Mouse (Mus musculus): ENCODE measurements around the gene Dchs2.

Dchs2 gene

DNA sequence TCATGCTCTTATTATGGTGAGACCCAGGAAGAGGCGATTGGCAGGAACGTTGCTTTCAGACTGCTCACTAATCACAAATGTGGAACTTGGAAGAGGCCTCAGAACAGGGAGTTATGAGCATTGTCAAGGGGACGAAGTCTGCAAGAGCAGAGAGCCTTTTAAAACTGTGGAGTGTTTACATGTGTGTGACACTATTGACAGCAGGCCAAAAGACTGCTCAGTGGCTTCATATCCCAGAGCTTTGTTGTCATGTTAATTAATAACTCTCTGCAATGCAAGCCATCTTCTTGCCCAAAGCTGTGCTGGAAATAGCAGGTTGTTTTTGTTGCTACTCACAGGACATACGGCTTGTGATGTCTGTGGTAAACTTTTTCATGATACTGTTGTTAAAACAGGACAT, 27.9 kb downstream of the Dchs2 start:
- DNase-seq (ENCODE audit: low read depth, low spot score): no peak

- DNase-seq (ENCODE audit: low read depth, low spot score): no peak
Observed at GRCm38 (mm10) chr3:83156165-83156564, 28.4 kb downstream of the Dchs2 start.

GRCm38 (mm10) chr3:83161542-83162231, 33.9 kb downstream of the Dchs2 start:
- no peak for DNase-seq (ENCODE audit: low read depth, low spot score)

DNA sequence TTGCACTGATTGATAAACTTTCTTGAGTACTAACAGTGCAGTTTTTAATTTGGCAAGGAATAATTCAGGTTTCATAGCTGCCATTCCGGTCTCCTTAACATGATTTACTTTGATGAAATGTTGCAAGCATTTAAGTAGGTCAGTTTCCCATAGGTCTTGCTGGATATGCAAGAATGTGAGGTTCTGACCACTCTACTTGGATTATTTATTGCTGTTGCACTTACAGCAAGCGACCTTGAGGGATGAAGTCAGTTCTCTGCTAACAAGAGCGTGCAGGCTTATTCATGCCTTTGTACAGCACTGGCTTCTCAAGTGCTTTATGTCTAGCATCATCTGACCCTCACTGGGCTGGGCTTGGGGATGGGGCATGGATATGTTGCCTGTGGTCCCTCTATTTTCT, 35.9 kb downstream of the Dchs2 start:
- no peak for DNase-seq (ENCODE audit: low read depth, low spot score)

GRCm38 (mm10) chr3:83185527-83185926, 57.8 kb downstream of the Dchs2 start:
- no peak for DNase-seq (ENCODE audit: low read depth, low spot score)

DNA sequence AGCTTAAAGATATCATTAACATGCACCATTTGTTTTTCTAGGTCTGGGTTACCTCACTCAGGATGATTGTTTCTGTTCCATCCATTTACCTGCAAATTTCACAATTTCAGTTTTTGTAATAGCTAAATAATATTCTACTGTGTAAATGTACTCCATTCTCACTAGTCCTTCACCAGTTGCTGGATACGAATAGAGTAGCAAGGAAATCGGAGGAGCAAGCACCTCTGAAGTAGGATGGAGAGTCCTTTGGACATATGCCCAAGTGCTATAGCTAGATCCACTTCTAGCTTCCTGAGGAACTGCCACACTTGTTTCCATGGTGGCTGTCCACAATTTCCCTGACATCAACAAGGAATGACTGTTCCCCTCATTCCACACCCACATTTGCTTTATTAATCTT, 63.5 kb downstream of the Dchs2 start:
- DNase-seq (ENCODE audit: low read depth, low spot score): no peak

DNA sequence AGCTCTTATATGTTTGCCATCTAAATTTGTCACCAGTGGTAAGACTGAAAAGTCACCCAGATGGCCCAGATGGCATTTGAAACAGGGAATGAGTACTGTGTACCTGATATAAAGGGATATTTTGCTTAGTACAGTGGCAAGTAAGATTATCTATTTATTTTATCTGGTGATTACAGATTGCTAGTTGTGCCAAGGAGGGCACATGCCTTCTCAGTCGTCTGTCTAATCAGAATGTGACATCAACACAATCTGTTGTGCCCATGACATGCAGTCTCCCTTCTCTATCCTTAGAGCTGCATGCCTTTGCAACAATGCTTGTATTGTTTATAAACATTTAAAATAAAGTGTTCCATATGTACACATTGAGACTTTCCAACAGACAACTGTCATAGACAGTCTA, 64.7 kb downstream of the Dchs2 start:
- no peak for DNase-seq (ENCODE audit: low read depth, low spot score)

DNA sequence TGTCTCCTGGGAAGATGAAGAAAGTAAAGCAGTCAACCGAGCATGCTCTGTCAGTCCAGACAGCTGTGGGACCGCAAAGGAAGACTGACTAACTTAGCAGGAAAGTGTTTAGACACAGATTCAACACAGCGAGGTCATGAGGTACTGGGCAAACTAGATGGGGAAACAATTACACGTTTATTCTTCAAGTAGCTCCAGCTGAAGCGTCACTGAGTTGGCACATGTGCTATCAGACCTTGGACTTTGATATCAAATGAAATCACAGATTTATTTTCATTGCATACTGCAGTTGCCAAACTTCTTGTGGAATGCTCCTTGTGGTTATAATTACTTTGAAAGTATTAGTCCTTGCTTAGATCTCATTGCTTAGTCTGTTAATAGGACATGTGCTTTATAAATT, 67.2 kb downstream of the Dchs2 start:
- no peak for DNase-seq (ENCODE audit: low read depth, low spot score)

DNA sequence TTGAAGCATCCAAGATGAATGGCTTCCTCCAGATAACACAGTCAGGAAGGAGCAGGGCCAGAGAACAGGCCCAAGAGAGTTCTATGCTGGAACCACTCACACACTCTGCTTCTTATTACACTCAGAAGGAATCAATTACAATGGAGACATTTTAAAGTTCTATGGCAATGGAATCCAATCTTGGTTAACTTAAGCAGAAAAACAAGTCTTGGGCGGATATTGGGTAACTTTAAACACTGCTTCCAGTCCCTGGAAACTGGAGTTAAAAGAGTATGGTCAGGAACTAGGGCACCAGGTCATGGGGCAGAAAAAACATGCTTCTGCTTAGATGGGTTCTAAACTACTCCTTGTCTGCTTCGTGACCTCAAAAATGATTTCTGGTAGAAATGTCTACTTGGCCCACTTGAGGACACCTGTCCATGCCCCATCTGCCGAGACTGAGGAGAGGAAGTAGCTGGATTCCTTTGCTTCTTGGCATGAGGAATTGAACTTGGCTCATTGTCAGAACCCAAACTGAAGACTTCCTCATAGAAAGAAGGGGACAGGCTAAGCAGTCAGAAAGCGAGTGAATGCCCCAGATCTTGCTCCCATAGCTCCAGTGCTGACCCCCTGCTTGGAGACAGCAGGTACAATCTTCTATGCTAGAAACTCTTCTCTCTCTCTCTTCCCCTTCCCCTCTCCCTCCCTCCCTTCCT, 73.7 kb downstream of the Dchs2 start:
- DNase-seq (ENCODE audit: low read depth, low spot score): no peak

DNA sequence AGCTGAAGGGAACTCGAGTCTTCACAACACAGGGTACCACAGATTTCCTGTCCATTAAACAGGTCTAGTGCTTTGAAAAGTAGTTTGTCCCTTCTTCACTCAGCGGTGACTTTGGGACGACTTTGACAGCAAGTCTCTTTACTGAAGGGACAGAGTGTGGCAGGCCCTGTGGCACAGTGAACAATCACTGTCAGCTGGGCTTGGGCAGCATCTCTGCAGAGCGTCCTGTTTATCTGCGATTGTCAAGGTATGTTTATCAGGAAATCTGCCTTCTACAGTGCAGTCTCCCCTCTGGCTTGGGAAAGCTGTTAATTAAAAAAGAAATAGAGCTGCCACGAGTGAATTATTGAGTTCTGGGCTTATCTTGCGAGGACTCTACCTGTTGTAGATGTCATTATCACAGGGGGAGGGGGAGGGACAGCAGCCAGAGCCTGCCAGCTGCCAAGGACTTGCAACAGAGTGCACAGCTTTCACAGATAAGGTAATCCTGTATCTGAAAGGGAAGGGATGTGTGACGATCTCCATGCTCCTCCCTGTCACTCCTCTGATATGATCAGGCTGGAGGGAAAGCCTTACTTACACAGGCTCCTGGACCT, 77.4 kb downstream of the Dchs2 start:
- no peak for DNase-seq (ENCODE audit: low read depth, low spot score)

- no peak for DNase-seq (ENCODE audit: low read depth, low spot score)
Observed at GRCm38 (mm10) chr3:83209646-83210045, 81.9 kb downstream of the Dchs2 start.

DNA sequence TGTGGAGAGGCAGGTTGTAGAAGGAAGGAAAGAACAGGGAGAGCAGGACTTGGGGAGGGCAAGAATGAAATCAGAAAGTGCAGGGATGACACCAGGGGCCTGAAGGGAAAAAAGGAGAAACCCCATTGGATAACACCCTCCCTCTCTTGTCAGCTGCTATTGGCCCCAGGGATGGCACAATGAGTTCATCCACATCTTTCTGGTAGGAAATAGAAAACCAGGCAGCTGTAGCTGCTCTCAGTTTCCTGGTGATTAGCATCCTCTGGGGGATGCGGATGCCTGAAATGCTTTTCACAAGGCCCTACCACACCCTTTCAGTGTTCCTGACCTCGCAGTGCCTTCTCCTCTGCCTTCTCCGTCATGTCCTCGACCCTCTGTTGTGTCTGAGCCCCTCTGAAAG, 82.5 kb downstream of the Dchs2 start:
- no peak for DNase-seq (ENCODE audit: low read depth, low spot score)

DNA sequence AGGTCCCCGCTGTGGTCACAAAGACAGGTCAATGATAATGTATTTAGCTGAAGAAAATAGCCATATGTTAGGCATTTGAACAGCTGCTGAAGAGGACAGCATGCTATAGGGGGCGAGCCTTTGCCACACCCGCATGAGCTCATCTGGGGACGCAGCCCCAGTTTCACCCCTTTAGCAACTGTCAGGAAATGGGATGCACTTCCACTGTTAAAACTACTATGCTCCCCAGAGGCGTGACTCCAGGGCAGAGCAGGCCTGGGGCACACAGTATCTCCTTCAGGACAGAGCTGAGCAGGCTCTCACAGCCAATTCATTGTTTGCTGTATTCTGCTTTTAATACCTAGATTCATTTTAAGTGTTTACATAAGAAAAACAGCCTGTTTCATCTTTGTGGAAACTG, 84.2 kb downstream of the Dchs2 start:
- no peak for DNase-seq (ENCODE audit: low read depth, low spot score)

DNA sequence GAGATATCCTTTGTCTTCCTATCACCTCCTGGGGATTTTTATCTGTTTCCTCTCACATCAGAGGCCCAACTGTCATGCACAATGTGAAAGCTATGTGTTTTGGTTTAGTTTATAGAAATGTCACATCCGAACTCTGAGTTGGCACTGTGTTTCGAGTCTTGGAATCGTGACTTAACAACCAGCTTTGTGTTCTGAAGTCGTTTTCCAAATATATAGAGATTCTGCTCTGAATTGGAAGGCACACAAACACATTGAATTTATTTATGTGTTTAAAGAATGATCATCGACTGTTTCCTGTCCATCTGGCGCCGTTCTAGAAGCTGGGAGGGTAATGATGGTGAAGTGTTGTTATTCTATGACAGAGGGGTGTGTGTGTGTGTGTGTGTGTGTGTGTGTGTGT, 84.8 kb downstream of the Dchs2 start:
- no peak for DNase-seq (ENCODE audit: low read depth, low spot score)

GRCm38 (mm10) chr3:83218059-83218458, 90.3 kb downstream of the Dchs2 start:
- no peak for DNase-seq (ENCODE audit: low read depth, low spot score)

DNA sequence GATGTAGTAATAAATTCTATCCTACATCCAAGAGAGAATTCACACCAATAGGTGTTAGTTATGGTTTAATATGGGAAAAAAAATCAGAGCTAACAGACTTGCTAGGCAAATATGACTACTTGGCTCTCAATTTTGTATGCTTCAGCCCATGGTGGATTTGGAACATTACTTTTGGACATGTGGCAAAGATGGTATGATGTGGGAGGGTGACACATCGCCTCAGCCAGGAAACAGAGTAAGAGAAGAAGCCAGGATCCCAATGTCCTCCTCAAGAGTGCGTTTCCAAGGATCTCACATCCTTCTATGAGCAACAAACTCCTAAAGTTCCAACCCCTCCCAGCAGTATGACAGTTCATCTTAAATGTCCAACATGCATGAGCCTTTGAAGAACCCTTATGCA, 92.4 kb downstream of the Dchs2 start:
- DNase-seq (ENCODE audit: low read depth, low spot score): no peak

DNA sequence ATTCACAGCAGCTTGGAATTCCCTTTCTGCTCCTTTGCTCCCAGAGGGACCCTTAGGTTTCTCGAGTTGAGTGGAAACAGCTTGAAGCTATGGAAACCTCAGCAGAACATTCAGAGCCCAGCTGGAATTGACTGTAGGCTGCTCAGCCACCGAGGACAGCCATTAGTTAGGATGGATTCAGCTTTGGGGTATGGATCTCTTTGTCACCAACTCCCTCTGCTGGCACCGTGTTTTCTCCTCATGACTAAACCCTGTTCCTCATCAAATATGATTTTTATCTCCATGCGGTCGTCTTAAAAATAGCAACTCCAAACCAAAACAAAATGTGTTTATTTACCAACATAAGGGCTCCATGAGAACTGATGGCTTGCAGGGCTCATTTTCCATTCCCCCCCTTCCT, 94.4 kb downstream of the Dchs2 start:
- DNase-seq (ENCODE audit: low read depth, low spot score): no peak

DNA sequence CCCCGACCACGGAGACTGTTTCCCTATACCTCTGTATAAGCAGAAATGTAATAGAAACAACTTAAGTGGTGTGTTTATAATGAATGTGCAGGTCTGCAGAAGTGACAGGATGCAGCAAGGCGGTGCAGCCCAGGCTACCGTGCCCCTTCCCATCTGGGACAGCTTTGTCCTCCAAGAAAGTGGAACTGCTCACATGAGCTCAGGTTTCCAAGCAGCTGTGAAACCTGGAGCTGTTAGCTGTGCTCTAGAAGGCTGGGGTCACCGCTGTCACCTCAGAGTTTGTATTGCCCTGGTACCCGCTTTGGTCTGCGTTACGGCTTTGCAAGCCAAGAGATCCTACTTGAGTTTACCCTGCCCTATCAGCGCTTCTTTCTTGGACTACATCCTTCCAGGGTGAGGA, 100.6 kb downstream of the Dchs2 start:
- no peak for DNase-seq (ENCODE audit: low read depth, low spot score)

GRCm38 (mm10) chr3:83230326-83230725, 102.6 kb downstream of the Dchs2 start:
- no peak for DNase-seq (ENCODE audit: low read depth, low spot score)

DNA sequence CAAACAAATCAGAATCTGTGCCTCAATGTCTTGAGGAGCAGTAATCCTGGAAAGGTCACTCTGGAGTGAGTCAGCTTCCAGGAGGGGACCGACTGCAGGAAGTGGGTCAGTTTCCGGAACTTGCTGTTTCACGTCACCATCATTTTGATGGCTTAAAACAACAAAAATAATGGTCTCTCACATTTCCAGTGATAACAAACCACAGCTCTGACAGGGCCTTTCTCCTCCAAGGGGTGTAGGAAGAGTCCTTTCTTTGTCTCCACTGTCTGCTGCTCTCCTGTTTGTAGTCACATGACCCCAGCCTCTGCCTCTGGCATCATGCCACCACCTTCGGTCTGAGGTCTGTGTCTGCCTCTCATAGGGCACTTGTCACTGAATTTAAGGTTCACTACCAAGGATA, 106.7 kb downstream of the Dchs2 start:
- no peak for DNase-seq (ENCODE audit: low read depth, low spot score)

GRCm38 (mm10) chr3:83235061-83235460, 107.3 kb downstream of the Dchs2 start:
- DNase-seq (ENCODE audit: low read depth, low spot score): no peak

DNA sequence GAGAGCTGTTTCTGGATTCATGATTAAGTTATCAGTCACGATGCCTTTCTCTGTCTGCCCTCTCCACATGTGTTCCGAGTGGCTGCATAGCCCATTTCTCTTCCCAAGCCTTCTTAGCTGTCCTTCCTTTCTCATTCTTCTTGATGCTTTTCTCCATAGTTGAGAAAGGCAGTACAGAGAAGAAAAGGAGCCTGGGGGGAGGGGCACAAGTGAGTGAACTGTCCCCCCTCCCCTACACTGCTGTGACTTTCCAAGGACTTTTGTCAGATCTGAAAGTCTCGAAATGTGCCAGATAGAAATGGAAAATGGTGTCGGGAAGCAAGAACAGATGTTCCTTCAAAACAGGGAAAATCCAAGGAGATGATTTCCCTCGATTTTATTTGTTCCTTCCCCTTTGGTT, 118.8 kb downstream of the Dchs2 start:
- DNase-seq (ENCODE audit: low read depth, low spot score): no peak

- DNase-seq (ENCODE audit: low read depth, low spot score): no peak
Observed at GRCm38 (mm10) chr3:83250001-83250545, 122.3 kb downstream of the Dchs2 start.
